Mouse (Mus musculus) retina, postnatal 1 day (tissue): ENCODE results near the gene Nhlrc1.
A peak's percentile ranks its signal among the peaks of the same experiment; 100 is the strongest.

ENCODE experiments used
- DNase-seq: peaks from one replicate; pipeline ENCODE4 v3.0.0-alpha.2; 2012

Gene Nhlrc1

DNA sequence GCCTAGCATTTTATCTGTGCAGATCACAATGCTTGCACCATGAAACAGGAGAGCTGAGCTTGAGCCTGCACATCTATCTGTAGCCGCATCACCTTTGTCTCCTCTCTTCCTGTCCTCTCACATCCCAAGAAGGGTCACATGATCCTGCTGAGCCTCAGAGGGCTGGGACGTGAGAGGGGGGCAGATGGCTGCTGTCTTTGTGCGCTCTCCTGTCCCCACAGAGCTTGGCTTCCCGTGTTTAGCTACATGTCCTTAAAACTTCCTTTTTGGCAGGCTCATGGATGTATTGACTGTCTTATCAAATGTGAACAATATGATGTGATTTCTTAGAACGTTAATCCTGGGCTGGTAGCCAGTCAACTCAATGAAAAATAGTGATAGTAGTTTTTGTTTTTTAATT is 15.2 kb downstream of the Nhlrc1 start:
- DNase-seq: no peak

GRCm38 (mm10) chr13:46997355-46997754 is 17.3 kb downstream of the Nhlrc1 start:
- no peak for DNase-seq

GRCm38 (mm10) chr13:46993274-46993551 is 21.4 kb downstream of the Nhlrc1 start:
- DNase-seq: no peak

DNA sequence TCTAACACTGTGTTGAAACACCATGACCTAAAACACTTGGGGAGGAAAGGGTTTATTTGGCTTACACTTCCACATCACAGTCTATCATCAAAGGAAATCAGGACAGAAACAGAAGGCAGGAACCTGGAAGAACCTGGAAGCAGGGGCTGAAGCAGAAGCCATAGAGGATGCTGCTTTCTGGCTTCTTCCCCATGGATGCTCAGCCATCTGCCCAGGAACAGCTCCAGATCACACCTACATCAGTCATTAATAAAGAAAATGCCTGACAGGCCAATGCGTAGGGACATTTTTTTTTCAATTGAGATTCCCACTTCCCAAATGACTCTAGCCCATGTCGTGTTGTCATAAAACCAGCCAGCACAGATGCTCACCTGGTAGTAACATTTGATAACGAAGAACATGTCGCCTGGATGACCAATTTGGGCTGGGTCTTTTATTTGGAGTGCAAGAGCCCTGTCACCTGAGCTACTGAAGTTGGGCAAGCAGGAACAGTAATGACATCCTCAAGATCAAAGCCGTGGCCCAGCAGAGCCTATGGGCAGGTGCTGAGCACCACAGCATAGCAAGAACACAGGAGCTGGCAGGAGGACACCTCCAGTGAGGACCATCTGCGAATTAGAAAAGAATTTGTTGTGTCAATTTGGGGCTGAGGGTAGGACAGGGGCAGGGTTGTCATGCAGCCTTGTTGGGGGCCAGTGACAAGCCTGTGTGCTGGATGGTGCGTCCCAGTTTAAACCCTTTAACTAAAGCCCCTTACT is 22.0 kb downstream of the Nhlrc1 start:
- no peak for DNase-seq

GRCm38 (mm10) chr13:46990376-46991011 is 24.2 kb downstream of the Nhlrc1 start:
- no peak for DNase-seq

DNA sequence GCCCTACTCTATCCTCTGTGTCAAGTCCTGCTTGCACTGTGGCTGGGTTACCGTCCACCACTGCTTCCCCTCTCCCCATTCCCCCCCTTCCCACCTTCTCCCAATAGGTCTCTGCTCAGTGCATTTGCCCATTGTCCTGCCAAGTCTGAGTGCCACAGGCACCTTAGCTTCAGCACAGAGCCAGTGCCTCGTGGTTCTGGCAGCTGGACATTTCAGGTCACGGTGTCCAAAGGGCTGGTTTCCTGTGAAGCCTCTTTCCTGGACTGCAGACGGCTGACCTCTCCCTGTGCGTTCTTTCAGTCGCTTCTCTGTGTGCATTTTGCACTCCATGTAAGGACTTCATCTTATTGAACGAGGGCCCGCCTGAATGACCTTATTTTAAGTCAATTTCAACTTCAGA is 26.7 kb downstream of the Nhlrc1 start:
- no peak for DNase-seq

DNA sequence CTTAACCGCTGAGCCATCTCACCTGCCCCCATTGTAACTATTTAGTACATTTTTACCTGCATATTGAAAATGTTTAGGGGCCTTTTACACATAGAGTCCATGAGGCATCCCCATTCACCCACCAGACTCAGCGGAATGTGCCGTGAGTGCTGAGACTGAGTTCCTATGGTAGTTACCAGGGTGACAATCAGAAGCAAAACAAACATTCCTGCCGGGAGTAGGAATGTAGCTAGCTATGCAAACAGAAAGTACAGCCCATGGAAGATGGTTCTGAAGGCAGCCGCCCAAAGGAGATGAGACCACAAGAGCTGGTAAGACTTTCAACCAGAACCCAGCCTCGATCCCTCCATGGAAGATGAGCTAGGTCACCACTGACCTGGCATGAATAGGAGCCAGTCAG is 28.4 kb downstream of the Nhlrc1 start:
- DNase-seq: no peak

DNA sequence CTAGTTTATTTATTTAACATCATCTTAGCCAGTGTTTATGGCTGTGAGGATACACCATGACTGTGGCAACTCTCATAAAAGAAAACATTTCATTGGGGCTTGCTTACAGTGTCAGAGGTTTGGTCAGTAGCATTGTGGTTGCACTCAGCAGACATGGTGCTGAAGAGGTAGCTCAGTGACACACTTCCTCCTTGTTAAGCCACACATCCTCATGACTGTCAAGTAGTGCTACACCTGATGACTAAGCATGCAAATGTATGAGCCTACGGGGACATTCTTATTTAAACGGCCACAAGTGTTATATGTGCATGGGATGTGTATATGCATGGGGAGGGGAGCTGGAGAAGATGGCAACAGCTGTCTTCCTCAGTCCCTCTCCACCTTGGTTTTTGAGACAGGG is 30.8 kb downstream of the Nhlrc1 start:
- no peak for DNase-seq

DNA sequence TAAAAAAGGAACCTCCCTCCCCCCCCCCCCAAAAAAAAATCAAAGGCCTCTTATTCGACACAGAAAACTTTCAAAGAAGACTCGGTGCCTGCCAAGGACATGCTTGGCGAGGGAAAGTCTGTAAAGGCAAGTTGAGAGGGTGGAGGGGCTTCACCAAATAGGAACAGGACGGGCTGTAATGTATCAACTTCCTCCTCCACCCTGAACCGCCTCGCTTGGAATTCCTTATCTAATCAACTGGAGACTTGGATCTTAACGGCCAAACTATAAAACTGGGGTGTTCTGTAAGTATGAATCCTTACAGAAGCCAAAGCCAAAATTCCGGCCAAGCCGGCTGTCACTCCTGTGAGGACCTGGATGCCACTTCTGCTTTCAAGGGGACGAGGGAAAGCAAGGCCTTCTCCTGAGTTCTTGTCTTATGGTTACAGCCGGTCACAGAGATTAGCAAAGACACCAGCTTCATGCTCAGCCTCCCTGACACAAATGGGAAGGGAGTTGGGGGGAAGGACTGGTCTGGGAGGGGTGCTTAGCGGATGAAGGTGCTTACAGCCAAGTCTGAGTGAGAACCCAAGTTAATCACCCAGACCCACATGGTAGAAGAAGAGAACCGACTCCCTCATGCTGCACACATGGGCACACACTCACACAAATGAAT is 34.7 kb downstream of the Nhlrc1 start:
- DNase-seq: no peak

GRCm38 (mm10) chr13:46976532-46976931 is 38.1 kb downstream of the Nhlrc1 start:
- DNase-seq: no peak

DNA sequence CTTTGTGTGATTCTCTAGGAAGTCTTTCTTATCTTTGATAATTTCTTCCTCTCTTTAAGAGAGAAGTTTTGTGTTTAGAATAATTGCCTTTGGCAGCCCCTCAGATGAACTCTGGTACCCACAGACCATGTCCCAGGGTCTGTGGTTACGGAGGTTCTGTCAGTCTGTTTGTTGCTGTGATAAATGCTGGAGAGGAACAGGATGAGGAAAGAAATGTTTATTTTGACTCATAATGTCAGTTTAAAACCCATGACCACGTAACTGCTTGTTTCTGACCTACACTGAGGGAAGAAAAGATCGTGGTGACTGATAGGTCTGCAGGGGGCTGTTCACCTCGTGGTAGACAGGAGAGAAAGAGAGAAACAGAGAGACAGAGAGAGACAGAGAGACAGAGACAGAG is 38.7 kb downstream of the Nhlrc1 start:
- DNase-seq: no peak

GRCm38 (mm10) chr13:46975031-46975551 is 39.6 kb downstream of the Nhlrc1 start:
- peak; percentile 81 for DNase-seq

DNA sequence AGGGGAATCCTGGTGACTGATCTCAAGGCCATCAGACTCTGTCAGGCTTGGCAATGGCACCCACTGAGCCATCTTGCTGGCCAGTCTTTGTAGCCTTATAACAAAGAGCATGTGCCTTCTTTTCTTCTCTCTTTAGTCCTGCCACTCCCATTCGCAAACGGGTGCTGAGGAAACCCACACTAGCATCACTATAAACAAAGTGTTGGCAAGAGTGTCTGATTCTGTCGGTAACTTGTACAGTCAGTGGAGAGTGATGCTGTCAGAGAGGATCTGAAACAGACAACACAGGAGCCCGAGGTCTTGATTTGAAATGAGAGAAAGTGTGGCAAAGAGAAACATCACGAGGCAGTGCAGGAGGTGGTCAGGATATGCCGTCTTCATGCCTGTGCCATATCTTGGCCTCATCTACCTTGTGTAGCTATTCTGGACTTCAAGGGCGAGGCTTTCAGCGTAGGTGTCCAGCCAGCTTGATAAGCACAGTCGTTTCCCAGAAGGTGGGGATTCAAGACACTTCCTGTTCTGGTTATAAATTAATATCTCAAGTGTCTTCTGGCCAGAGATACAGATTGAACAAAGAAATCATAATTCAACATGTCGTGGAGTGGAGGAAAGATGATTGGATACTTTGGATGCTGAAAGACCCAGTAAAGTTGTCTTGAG is 44.2 kb downstream of the Nhlrc1 start:
- no peak for DNase-seq

- no peak for DNase-seq
Measured at GRCm38 (mm10) chr13:46968626-46969025, 46.0 kb downstream of the Nhlrc1 start.

DNA sequence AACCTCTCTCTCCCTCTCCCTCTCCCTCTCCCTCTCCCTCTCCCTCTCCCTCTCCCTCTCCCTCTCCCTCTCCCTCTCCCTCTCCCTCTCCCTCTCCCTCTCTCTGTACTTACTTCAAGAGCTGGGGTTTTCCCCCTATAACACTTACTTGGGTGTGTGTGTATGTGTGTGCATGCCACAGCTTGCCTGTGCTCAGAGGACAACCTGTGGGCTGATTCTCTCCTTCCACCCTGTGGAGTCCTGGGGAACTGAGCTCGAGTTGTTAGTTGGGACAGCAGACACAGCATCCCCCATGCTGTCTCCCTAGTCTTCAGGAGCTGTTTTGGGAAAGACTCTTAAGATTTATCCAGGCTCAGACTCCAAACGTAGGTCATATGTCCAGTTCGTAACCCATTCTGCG is 47.3 kb downstream of the Nhlrc1 start:
- no peak for DNase-seq
